Mouse (Mus musculus) ES-E14 (cell line): ENCODE measurements around the gene H2-DMb2. TPM values are rescaled to one million over a fixed set of nuclear protein-coding genes. Genes with fewer than 3 reads are reported as not detected.
A peak's percentile ranks its signal among the peaks of the same experiment; 100 is the strongest.

ENCODE experiments used
- DNase-seq: peaks from one replicate; pipeline ENCODE4 v3.0.0-alpha.2; 2013; ENCODE audit warnings: low read depth, low spot score
- H3K27ac ChIP-seq: 2 replicates; pipeline ENCODE4 v1.5.1; 2012; ENCODE audit warnings: low read depth, mild to moderate bottlenecking, low read length, moderate library complexity, mixed read lengths; ENCODE audit not compliant: poor library complexity, insufficient read depth, severe bottlenecking
- H3K36me3 ChIP-seq: 2 replicates; pipeline ENCODE4 v1.6.1; 2012; ENCODE audit warnings: mild to moderate bottlenecking, low read length, moderate library complexity, mixed read lengths; ENCODE audit not compliant: control insufficient read depth, poor library complexity, insufficient read depth, severe bottlenecking
- H3K4me1 ChIP-seq, 2 experiments: fragments of 150-350 bp in 1 of 2; sonication (generic) in 1 of 2; 2 replicates each; pipeline ENCODE4 v1.6.1; 2012; ENCODE audit warnings: low read length in 2 of 2, mild to moderate bottlenecking in 1 of 2, mixed read lengths in 1 of 2; ENCODE audit not compliant: control insufficient read depth in 2 of 2, insufficient read depth in 2 of 2, poor library complexity in 1 of 2
- H3K4me3 ChIP-seq, 2 experiments: fragments of 150-350 bp in 1 of 2; sonication (generic) in 1 of 2; 2 replicates each; pipeline ENCODE4 v1.5.1; 2012; ENCODE audit warnings: low read length in 2 of 2, low read depth in 1 of 2, mild to moderate bottlenecking in 1 of 2, mixed read lengths in 1 of 2; ENCODE audit not compliant: insufficient read depth in 1 of 2, poor library complexity in 1 of 2, severe bottlenecking in 1 of 2
- H3K9ac ChIP-seq: 2 replicates; pipeline ENCODE4 v1.6.1; 2012; ENCODE audit warnings: low read depth, mild to moderate bottlenecking, low read length, mixed read lengths; ENCODE audit not compliant: poor library complexity, insufficient read depth, severe bottlenecking
- H3K9me3 ChIP-seq: fragments of 150-350 bp; sonication (generic); 2 replicates; pipeline ENCODE4 v1.6.1; 2012; ENCODE audit warnings: low read depth, mild to moderate bottlenecking, low read length; ENCODE audit not compliant: control insufficient read depth, insufficient read depth
- CHD2 ChIP-seq: IDR thresholded peaks from 2 replicates; pipeline ENCODE4 v1.6.1; 2014; ENCODE audit warnings: mild to moderate bottlenecking, low read depth, low read length, inconsistent platforms
- HCFC1 ChIP-seq: IDR thresholded peaks from 2 replicates; pipeline ENCODE4 v1.6.1; 2012; ENCODE audit warnings: low read length, inconsistent platforms, borderline replicate concordance; ENCODE audit not compliant: insufficient read depth
- MAFK ChIP-seq: IDR thresholded peaks from 2 replicates; pipeline ENCODE4 v1.6.1; 2014; ENCODE audit warnings: mild to moderate bottlenecking, low read depth, low read length, inconsistent platforms; ENCODE audit not compliant: insufficient read depth
- ZC3H11A ChIP-seq: IDR thresholded peaks from 2 replicates; pipeline ENCODE4 v1.6.1; 2012; ENCODE audit warnings: low read depth, mild to moderate bottlenecking, inconsistent platforms, low read length, borderline replicate concordance
- ZNF384 ChIP-seq: IDR thresholded peaks from 2 replicates; pipeline ENCODE4 v1.6.1; 2012; ENCODE audit warnings: low read depth, low read length, inconsistent platforms
- in situ Hi-C, 2 experiments: fragments of 600-800 bp; cut with MboI; formaldehyde crosslinking; loops; one replicate each; pipeline ENCODE4 v1.15.1; 2025; ENCODE audit warnings: low sequenced_read_pairs in 2 of 2, inconsistent platforms in 1 of 2; ENCODE audit not compliant: unreplicated experiment in 2 of 2
- total RNA-seq: library from RNA; depleted of rRNA; stranded (reverse); fragments of 300-350 nt; gene quantifications from 2 replicates; pipeline ENCODE4 v1.2.3, GENCODE M21; 2012

The H2-DMb2 gene
- total RNA-seq, 1 experiment, result 0.31 TPM

DNA sequence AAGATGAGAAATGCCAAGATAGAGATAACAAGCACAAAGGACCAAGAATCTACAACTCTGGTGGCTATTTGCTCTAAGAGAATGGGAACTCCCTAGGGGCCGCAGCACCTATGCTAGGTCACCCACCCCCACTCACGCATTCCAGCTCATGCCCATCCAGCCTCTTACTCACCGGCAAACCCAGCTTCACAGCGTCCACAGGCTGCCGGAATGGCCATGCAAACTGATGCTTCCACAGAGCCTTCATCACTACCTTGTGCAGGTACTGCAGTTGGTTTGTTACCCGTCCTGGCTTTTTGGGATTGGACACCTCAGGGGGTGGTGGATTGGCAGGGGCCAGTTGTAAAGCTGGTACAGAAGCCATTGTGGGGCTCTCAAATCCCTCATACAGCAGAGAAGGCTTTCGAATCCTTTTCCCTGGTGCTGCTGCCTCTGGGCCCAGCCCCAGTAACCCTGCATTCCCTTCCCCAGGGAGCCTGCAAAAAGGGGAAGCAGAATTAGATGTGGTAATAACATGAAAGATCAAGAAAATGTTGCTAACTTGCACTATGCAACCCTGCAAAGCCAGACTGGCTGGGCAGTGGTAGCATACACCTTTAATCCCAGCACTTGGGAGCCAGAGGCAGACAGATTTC lies 26.3 kb upstream of the H2-DMb2 start:
- peak overlapping the region; percentile 65 for H3K9ac ChIP-seq
- H3K27ac ChIP-seq, result no peak overlapping the region
- TF ChIP-seq ZC3H11A (no peak), CHD2 (no peak), ZNF384 (no peak), HCFC1 (no peak), MAFK (no peak)
- in situ Hi-C loops, result no loop called here
- H3K4me1 ChIP-seq, result peaks cover 0 to 2% of the 10 kb centered on the region in 2 experiments; a peak in 1 of 4 replicates
- no peaks in the 10 kb centered on the region for H3K9me3 ChIP-seq
- H3K4me3 ChIP-seq, result peak overlapping the region; percentile 83 to 99
- H3K36me3 ChIP-seq, result peaks cover 74% of the 10 kb centered on the region
- no peak for DNase-seq

DNA sequence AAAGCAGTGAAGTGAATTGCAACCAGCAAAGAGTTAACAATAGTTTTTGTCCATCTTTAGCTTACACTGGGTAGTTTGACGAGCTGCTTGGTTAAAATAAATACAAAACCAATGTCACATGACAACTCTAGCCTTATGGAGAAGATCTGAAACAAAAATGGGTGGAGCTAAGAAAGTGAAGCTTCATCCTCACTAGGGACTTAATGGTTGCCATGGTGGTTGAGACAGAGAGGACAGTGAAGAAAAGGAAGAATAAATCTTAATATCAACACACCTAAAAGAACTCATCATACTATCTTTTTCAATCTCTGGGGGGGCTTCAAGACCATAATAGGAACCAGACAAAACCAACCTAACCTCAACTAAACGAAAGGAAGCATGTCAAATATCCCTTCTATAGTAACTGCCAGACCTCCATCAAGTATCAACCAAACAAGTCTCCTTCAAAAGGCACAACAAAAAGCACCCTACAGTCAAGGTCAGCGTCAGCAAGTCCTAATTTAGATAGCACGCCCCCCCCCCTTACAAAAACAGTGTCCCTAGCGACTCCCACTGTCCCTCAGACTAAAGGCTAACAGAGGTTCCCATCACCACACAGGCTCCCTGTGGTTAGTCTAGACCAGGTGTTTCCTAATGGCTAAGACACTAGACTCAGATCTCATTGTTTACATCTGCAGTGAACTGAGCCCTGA lies 25.5 kb upstream of the H2-DMb2 start:
- H3K4me1 ChIP-seq, result peaks cover 0 to 2% of the 10 kb centered on the region in 2 experiments; a peak in 1 of 4 replicates
- peak overlapping the region; percentile 83 to 99 for H3K4me3 ChIP-seq
- H3K9me3 ChIP-seq, result no peaks in the 10 kb centered on the region
- TF ChIP-seq MAFK (no peak), HCFC1 (no peak), CHD2 (no peak), ZNF384 (no peak), ZC3H11A (no peak)
- H3K9ac ChIP-seq, result peak overlapping the region; percentile 91
- in situ Hi-C loops, result no loop called here
- peaks cover 67% of the 10 kb centered on the region for H3K36me3 ChIP-seq
- DNase-seq, result no peak
- H3K27ac ChIP-seq, result no peak overlapping the region

DNA sequence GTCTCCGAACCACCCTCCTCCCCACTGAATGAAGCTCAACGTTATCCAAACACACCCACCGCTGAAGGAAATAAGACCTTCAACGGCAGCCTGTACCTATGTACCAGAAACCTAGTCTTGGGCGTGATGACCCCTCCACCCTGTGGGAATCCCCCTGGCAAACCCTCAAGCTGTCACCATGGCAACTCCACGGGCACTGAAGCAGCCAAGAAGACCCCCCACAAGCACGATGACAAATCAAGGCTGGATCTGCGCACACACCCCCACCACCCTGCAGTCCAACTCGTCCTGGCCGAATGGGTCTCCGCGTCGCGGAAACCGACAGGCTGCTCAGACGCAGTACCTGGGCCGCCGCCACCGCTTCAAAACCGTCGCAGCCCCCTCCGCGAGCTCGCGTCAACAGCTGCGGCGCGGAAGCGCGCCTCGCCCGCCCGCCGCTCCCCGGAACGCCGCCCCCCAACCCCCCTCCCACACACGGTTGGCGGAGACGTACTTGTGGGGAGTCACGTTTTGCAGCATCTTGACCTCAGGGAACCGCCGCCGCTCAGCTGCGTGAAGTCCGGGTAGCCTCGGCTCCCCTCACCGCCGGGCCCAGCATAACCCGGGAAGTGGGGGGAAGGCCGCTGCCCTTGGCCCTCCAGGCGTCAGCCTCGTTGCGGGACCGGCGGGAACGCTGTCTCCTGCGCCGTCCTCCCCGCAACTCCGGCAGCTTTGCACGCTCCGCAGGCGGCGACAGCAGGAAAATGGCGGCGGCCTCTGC lies 24.8 kb upstream of the H2-DMb2 start:
- peak overlapping the region; percentile 50 for H3K27ac ChIP-seq
- TF ChIP-seq ZC3H11A (no peak), CHD2 (no peak), MAFK (no peak), HCFC1 (no peak)
- H3K9ac ChIP-seq, result peak overlapping the region; percentile 91
- H3K4me3 ChIP-seq, result peak overlapping the region; percentile 83 to 99
- H3K36me3 ChIP-seq, result peaks cover 59% of the 10 kb centered on the region
- peaks cover 0 to 2% of the 10 kb centered on the region in 2 experiments; a peak in 1 of 4 replicates for H3K4me1 ChIP-seq
- in situ Hi-C loops, result no loop called here
- no peaks in the 10 kb centered on the region for H3K9me3 ChIP-seq
- no peak for DNase-seq

DNA sequence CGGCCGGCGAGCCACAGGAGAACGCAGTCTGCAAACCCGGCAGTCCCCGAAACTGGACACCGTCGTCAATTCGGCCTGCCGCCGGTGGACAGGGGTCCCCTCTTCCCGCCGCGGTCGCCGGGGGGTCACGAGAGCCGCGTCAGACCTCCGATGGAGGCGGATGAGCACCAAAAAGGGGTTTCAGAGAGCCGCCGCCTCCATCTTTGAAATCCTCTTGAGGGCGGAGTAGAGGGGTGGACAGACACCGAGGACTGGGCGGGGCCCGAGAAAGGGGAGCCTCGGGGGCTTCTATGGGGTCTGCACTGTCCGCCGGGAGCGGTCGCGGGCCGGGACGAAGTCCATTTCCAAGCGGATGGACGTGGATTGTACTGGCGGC lies 24.2 kb upstream of the H2-DMb2 start:
- Histone ChIP-seq H3K27ac (peak overlapping the region; percentile 50), H3K9ac (peak overlapping the region; percentile 91), H3K4me3 (peak overlapping the region; percentile 83 to 99), H3K9me3 (no peaks in the 10 kb centered on the region), H3K4me1 (peaks cover 0 to under 1% of the 10 kb centered on the region in 2 experiments; a peak in 1 of 4 replicates), H3K36me3 (peaks cover 54% of the 10 kb centered on the region)
- in situ Hi-C loops, result no loop called here
- TF ChIP-seq MAFK, result no peak
- no peak for TF ChIP-seq ZNF384
- TF ChIP-seq HCFC1, result no peak
- no peak for TF ChIP-seq ZC3H11A
- no peak for TF ChIP-seq CHD2
- DNase-seq, result no peak
